Mouse (Mus musculus): ENCODE results near the gene Slit2.
A peak's percentile ranks its signal among the peaks of the same experiment; 100 is the strongest.

Gene Slit2

DNA sequence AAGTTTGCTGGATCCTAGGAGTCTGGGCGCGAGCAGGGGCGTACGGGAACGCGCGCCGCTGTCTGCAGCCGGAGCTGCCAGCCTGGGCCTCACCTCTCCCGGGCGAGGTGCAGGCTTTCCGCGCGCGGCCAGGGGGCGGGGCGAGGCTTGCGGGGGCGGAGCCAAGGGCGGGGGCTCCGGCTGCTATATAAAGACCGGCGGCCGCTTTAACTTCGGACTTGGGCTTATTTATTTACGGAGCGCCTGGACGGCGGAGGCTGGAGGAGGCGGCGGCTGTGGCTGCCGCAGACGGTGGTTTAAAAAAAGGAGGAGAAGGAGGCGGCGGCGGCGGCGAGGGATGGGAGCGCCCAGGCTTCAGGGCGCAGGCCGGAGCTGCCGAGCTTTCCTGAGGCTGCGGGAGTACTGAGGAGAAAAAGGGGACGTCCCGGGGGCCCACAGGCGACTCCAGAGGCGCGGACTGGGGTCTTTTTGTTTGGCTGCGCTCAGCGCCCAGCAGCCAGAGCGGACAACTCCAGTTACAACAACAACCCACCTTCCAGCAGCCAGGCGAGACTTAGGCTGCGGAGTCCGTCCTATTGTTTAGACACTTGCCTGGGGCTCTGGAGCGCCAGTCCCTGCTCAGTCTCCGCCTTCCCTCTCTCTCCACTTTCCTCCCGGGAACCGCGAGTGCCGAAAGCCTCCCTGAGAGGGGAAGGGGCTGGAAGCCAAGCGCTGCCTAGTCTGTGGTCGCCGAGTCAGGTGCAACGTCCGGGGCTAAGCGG, at the start of gene Slit2:
Gene Slit2 (plus strand): TSS at position 198 of the 761 bp plus-strand sequence.
- peak; percentile 90 for DNase-seq

- DNase-seq = no peak
Measured at GRCm38 (mm10) chr5:47938586-47939372, 44.2 kb upstream of the Slit2 start.

DNA sequence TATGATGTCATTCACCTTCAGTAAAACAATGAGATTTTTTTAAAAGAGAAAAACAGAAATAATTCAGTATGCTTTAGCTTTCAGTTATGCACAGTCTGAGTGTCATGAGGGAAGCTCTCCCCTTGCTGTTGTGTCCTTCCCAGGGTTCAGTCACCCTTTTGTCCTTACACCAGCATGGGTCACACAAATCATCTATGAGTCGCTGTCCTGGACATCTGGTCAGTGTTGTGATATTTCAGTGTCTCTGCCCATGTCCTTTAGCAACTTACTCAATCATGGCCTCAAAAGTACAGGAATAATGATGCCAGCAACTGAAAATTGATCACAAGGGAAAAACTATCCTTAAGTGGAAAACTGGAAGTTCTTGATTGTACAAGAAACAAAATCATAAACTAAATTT, 26.5 kb upstream of the Slit2 start:
- no peak for DNase-seq

- DNase-seq = no peak
Measured at GRCm38 (mm10) chr5:47975795-47976194, 7.1 kb upstream of the Slit2 start.

DNA sequence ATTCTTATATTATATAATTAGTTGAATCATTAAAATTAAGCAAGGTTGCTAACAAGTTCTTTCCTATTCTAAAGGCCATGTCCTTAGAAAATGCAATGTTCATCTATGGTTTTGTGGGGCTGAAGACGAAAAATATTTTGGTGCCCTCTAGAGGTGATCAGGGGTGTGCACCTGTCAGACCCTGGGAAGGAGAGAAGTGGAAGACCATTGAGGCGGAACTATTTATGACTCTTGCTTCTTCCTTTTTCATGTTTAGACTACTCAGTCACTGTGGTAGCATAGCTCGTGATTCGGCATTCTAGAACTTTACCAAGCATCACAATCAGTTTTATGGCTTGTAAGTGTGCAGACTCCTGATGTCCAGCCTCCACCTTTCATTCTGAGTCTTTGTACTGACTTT, 3.6 kb upstream of the Slit2 start:
- DNase-seq = peak; percentile 56

DNA sequence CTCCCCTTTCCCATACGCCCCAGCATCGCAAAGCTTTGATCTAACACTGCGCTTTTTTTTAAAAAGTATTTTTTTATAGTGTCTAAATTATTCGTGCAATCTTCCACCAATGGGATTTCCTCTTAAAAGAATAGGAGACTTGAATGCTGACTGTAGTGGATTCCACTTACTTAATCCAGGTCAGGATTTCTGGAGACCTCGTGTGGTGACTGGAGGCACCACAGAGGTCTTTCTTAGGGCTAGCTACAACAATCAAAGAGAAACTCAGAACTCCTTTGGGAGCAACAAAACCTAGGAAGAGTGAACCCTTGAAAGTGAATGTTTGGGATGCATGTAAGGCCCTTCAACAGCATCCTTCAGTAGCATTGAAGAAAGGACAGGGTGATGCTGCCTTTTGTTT, 2.5 kb upstream of the Slit2 start:
- peak; percentile 59 for DNase-seq

- no peak for DNase-seq
Measured at GRCm38 (mm10) chr5:47981951-47982350, 987 bp upstream of the Slit2 start.

- peak; percentile 69 for DNase-seq
Measured at GRCm38 (mm10) chr5:47983746-47984583, 1.0 kb downstream of the Slit2 start.

- peak; percentile 42 for DNase-seq
Measured at GRCm38 (mm10) chr5:47984584-47985197, 1.8 kb downstream of the Slit2 start.

GRCm38 (mm10) chr5:47985198-47985631, 2.3 kb downstream of the Slit2 start:
- peak; percentile 58 for DNase-seq

- DNase-seq = peak; percentile 71
Measured at GRCm38 (mm10) chr5:47985901-47986670, 3.1 kb downstream of the Slit2 start.

DNA sequence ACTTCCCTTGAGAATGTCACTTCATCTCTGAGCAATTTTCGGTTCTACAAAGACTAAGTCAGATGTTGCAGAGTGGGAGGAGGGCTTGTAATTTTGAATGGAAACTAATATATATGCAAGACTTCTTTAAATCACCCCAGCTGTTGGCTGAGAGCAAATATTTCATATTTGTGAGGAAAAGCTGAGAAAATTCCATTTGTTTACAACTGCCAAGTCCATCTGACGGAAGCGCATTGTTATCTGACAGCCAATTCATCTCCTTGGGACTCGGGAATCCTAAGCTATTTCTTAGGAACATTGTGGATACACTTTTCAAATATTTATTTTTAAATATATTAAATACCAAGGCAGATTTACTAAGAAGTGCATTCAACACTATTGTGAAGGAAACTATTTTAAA, 8.0 kb downstream of the Slit2 start:
- DNase-seq = no peak

DNA sequence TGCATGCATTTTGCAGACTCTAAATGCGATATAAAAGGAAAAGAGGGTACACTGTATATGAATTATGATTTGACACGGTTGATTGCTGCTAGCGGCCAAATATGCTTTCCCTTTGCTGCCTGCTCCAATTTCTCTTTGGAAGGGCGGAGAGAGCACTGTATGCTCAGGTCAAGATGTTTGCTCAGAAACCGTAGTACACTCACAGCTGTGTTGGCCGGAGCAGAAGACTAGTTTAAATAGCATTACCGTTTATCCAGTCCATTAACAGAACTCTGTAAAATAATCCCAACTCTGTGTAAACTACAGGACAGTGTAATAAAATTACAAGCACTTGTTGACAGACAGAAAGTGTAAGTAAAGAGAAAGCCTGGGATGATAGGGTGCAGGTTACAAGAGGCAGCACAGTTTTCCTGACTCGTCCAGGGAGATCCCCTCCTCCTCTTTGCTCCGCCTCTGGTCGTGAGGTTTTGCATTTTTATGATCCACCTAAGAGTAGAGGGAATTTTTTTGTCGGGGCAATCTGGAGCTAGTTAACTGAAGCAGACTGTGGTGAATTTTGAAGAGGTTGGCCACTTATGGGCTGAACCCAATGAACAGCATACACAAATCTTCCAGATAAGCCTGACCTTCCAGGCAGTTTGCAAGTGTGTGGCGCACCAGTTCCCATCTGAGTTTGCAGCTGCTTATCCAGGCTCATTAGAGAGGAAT, 20.9 kb downstream of the Slit2 start:
- DNase-seq = peak; percentile 74

DNA sequence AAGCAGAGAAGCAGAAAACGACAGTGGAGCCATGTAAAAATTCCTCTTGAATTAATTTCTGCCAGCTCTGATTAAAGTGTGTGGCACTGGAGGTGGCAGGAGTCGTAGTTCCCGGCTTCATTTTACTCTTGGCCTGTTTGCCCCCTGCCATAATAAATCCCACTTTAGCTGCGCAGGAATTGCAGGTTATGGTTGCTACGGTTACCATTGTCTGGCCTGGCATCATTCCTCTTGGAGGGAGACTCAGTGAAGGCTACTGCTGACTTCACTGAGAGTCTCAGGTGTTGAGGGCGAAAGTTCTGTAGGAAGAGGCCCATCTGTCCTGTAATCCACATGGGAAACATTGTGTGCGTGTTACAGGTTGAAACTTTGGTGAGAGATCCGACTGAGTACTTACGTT, 22.6 kb downstream of the Slit2 start:
- peak; percentile 53 for DNase-seq

- DNase-seq = no peak
Measured at GRCm38 (mm10) chr5:48006059-48006458, 23.1 kb downstream of the Slit2 start.

DNA sequence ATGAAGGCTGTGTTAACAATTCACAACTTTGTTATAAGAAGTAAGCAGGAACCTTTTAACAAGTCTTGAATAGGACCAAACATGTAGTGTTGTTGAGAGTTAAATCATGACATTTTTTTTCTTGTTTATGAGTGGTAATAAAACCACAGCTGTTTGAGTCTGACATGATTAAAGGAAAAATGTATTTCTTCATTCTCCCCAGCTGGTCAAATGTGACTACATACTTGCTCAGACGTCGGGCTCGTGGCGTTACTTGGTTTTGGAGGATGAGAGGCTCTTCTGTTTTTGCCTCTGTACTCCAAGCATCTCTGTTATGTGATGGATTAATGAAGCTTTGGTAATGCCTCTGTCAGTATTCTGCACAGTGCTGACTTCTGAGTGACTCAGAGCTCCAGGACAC, 40.5 kb downstream of the Slit2 start:
- DNase-seq = no peak

GRCm38 (mm10) chr5:48034875-48035274, 51.9 kb downstream of the Slit2 start:
- DNase-seq = no peak

DNA sequence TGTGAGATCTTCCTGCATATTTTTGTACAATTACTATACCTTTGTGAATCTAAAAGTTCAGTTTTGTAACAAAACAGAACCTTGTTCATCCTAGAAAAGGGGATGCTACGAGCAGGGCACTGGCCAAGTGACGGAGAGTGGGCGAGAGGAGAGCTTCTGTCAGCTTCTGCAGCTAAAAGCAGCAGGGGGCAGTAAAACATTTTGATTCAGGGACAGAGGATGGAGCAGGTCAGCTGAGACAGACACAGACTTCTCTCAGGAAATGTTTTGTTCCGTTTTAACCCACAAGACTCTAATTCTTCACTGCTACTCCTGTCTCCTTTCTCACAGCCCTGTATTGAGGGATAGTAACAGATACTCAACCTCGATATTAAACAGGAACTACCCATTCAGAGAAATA, 55.1 kb downstream of the Slit2 start:
- DNase-seq = peak; percentile 67

- DNase-seq = no peak
Measured at GRCm38 (mm10) chr5:48048986-48049751, 66.2 kb downstream of the Slit2 start.

- peak; percentile 12 for DNase-seq
Measured at GRCm38 (mm10) chr5:48050637-48051314, 67.8 kb downstream of the Slit2 start.
